Mouse (Mus musculus): ENCODE data around the gene Dop1b.

DNA sequence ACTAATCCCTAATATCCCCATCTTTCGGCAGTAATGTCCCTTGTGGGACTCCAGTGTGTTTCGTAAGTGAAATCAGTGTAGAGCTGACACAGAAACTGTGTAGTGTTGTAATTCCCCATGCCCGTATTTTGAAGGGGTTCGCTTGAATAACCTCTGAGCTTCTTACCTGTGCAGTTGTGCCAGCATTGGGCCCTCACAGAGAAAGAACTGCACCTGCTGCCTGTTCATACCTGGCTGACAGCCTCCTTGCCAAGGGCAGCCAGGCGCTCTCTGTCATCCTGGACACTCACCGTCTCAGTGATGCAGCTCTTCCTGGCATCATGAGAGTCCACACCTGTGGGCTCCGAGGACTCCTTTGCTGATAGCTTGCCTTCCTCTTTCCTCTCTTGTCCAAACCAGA lies 1.3 kb downstream of the Dop1b start:
- TF ChIP-seq CTCF (conservative IDR thresholded peaks at IDR 0.05; ENCODE audit: low read length) (no peak), POU5F1 (IDR thresholded peaks at IDR 0.05; ENCODE audit: borderline replicate concordance, low read length) (no peak)

Data from E14TG2a.4 (cell line).